Mouse (Mus musculus) forebrain, embryonic 15.5 days (tissue): ENCODE results near the gene Fbxo17. TPM values are rescaled to one million over a fixed set of nuclear protein-coding genes. Genes with fewer than 3 reads are reported as not detected.
"Not testable (repeated sequence)": the region's sequence is repeated elsewhere in the genome, so short reads cannot be mapped to it uniquely, and the experiment has no call there.

Experiments used
- ATAC-seq: fragments of 200-750 bp; cut with Nextera tagmentation; replicated peaks from 2 replicates; pipeline ENCODE4 v1.8.0; 2017; ENCODE audit warnings: mild to moderate bottlenecking, moderate TSS enrichment, moderate library complexity
- H3K27ac ChIP-seq: fragments of 300-500 bp; sonication (generic); replicated peaks from 2 replicates; pipeline ENCODE4 v1.5.1; 2015; ENCODE audit warnings: mild to moderate bottlenecking, inconsistent platforms
- H3K27me3 ChIP-seq: fragments of 300-500 bp; sonication (generic); 2 replicates; pipeline ENCODE4 v1.6.1; 2015; ENCODE audit warnings: inconsistent platforms
- H3K36me3 ChIP-seq: fragments of 300-500 bp; sonication (generic); 2 replicates; pipeline ENCODE4 v1.6.1; 2015; ENCODE audit warnings: mild to moderate bottlenecking, inconsistent platforms
- H3K4me1 ChIP-seq: fragments of 300-500 bp; sonication (generic); 2 replicates; pipeline ENCODE4 v1.6.1; 2015; ENCODE audit warnings: inconsistent platforms
- H3K4me2 ChIP-seq: fragments of 300-500 bp; sonication (generic); replicated peaks from 2 replicates; pipeline ENCODE4 v1.6.1; 2015; ENCODE audit warnings: mild to moderate bottlenecking, inconsistent platforms
- H3K4me3 ChIP-seq: fragments of 300-500 bp; sonication (generic); 2 replicates; pipeline ENCODE4 v1.5.1; 2015; ENCODE audit warnings: mild to moderate bottlenecking, inconsistent platforms
- H3K9ac ChIP-seq: fragments of 300-500 bp; sonication (generic); replicated peaks from 2 replicates; pipeline ENCODE4 v1.6.1; 2015; ENCODE audit warnings: mild to moderate bottlenecking, inconsistent platforms
- H3K9me3 ChIP-seq: fragments of 300-500 bp; sonication (generic); 2 replicates; pipeline ENCODE4 v1.6.1; 2016; ENCODE audit warnings: inconsistent platforms
- WGBS: fragments of 180-500 bp; shearing (Covaris S2); methylation state at CpG from one replicate; pipeline ENCODE4 v1.1.7; 2015; ENCODE audit warnings: mixed read lengths; 5-methylcytosine and 5-hydroxymethylcytosine counted together
- polyA plus RNA-seq: library from polyadenylated mRNA; unstranded; fragments of >200 nt; fragmentation: Nextera tagmentation; extraction: Ambion mirVana; gene quantifications from 2 replicates; pipeline ENCODE4 v1.2.1, GENCODE M21; 2015

Fbxo17 gene
- polyA plus RNA-seq, 1 experiment from 2014 or later = 3.3 TPM

DNA sequence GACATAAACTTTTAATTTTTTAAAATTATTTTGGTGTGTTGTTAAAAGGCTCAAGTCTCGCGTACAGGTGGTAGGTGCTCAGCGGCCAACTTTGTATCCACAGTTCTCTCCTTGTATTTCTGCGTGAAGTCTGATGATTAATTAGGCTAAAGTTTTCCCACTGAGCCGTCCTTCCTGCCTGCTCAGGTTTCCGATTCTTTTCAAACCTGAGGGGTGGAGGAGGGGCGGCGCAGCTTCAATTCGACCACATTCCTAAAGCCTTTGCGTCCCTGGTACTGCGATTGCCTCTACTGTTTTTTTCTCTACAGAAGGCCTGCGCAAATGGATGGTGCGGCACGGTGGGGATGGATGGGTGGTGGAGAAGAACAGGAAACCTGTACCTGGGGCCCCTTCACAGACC is 22.2 kb upstream of the Fbxo17 start:
- Histone ChIP-seq H3K27ac (no peak overlapping the region), H3K9ac (no peak overlapping the region), H3K4me1 (peaks cover 12% of the 10 kb centered on the region), H3K36me3 (no peaks in the 10 kb centered on the region), H3K9me3 (no peaks in the 10 kb centered on the region), H3K4me2 (no peak overlapping the region; the same call in 1 of the 2 replicates), H3K4me3 (no peak overlapping the region), H3K27me3 (peaks cover 15% of the 10 kb centered on the region)
- 4% methylated on average over 14 of the region's 14 CpGs for WGBS
- no peak for ATAC-seq

- 44% methylated on average over 8 of the region's 8 CpGs for WGBS
- no peak overlapping the region for H3K4me3 ChIP-seq
- peaks cover 12% of the 10 kb centered on the region for H3K4me1 ChIP-seq
- peaks cover 15% of the 10 kb centered on the region for H3K27me3 ChIP-seq
- H3K27ac ChIP-seq = no peak overlapping the region
- no peaks in the 10 kb centered on the region for H3K9me3 ChIP-seq
- ATAC-seq = no peak
- no peaks in the 10 kb centered on the region for H3K36me3 ChIP-seq
- no peak overlapping the region for H3K9ac ChIP-seq
- no peak overlapping the region for H3K4me2 ChIP-seq
These were observed 21.6 kb upstream of the Fbxo17 start for GRCm38 (mm10) chr7:28694966-28695511.

- Histone ChIP-seq H3K9me3 (no peaks in the 10 kb centered on the region), H3K27ac (no peak overlapping the region), H3K4me2 (no peak overlapping the region), H3K4me1 (peaks cover 12% of the 10 kb centered on the region), H3K27me3 (peaks cover 15% of the 10 kb centered on the region), H3K36me3 (no peaks in the 10 kb centered on the region), H3K4me3 (no peak overlapping the region), H3K9ac (no peak overlapping the region)
- WGBS = 95% methylated on average over 11 of the region's 11 CpGs
- no peak for ATAC-seq
These were observed 19.3 kb upstream of the Fbxo17 start for GRCm38 (mm10) chr7:28697277-28697676.

DNA sequence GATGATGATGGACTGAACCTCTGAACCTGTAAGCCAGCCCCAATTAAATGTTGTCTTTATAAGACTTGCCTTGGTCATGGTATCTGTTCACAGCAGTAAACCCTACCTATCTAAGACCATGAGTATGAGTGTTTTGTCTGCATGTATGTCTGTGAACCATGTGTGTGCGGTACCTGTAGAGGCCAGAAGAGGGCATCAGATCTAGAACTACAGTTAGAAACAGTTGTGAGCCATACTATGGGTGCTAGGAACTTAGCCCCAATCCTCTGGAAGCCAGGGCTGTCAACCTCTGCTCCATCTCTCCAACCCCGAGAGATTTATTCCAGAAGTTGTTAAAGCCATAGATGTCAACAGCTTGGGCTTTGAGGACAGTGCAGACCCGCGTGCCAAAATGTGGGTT is 16.3 kb upstream of the Fbxo17 start:
- H3K27ac ChIP-seq = no peak overlapping the region

DNA sequence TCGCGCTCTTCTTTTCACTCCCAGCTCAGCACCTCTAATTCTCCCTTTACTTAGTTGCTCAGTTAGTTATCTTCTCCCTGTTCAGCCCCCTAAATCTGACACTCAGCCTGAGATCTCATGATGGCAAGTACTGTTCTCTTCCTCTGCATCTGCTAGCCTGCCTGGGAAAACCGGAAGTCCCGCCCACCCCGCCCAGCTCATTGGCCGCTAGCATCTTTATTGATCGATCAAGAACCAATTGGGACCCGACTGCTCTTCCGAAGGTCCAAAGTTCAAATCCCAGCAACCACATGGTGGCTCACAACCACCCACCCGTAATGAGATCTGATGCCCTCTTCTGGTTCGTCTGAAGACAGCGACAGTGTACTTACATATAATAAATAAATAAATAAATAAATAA is 15.3 kb upstream of the Fbxo17 start:
- not testable (repeated sequence) for ATAC-seq

More for the DNA sequence above, 16.3 kb upstream of the Fbxo17 start:
- Histone ChIP-seq H3K9me3 (no peaks in the 10 kb centered on the region), H3K4me2 (no peak overlapping the region), H3K9ac (no peak overlapping the region), H3K27me3 (no peaks in the 10 kb centered on the region), H3K36me3 (no peaks in the 10 kb centered on the region), H3K4me3 (no peak overlapping the region), H3K4me1 (no peaks in the 10 kb centered on the region)
- WGBS = 95% methylated on average over 4 of the region's 4 CpGs
- no peak for ATAC-seq

GRCm38 (mm10) chr7:28702601-28703143 is 13.9 kb upstream of the Fbxo17 start:
- Histone ChIP-seq H3K27me3 (no peaks in the 10 kb centered on the region), H3K27ac (no peak overlapping the region), H3K4me3 (no peak overlapping the region), H3K9me3 (no peaks in the 10 kb centered on the region), H3K36me3 (no peaks in the 10 kb centered on the region), H3K4me1 (no peaks in the 10 kb centered on the region), H3K4me2 (no peak overlapping the region), H3K9ac (no peak overlapping the region)
- no peak for ATAC-seq
- 79% methylated on average over 9 of the region's 9 CpGs for WGBS

More for the DNA sequence above, 15.3 kb upstream of the Fbxo17 start:
- H3K9me3 ChIP-seq, H3K4me3 ChIP-seq, H3K4me2 ChIP-seq, H3K27me3 ChIP-seq, H3K4me1 ChIP-seq, H3K27ac ChIP-seq, H3K36me3 ChIP-seq, H3K9ac ChIP-seq: not testable (repeated sequence)
- WGBS = 94% methylated on average over 12 of the region's 12 CpGs

DNA sequence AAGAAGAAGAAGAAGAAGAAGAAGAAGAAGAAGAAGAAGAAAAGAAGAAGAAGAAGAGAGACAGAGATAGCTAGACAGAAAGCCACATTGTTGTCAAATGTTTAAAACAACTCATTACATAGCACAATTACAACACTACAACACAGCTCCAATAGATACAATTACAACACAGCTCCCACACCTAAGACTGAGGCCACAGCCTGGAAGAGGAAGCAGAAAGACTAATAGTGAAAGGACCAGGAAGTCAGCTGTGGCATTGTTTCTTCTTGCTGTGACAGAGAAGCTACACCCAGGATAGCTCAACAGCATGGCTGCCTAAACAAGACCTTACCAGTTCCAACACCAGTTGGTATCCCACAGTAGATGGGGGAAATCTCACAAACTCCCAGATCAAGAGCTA is 7.2 kb upstream of the Fbxo17 start:
- Histone ChIP-seq H3K27me3 (no peaks in the 10 kb centered on the region), H3K9ac (no peak overlapping the region), H3K4me2 (no peak overlapping the region), H3K36me3 (no peaks in the 10 kb centered on the region), H3K9me3 (no peaks in the 10 kb centered on the region), H3K27ac (no peak overlapping the region), H3K4me1 (no peaks in the 10 kb centered on the region), H3K4me3 (no peak overlapping the region)
- no peak for ATAC-seq

GRCm38 (mm10) chr7:28710962-28711361 is 5.6 kb upstream of the Fbxo17 start:
- ATAC-seq = no peak
- Histone ChIP-seq H3K9me3 (no peaks in the 10 kb centered on the region), H3K27ac (no peak overlapping the region), H3K4me3 (no peak overlapping the region), H3K4me1 (no peaks in the 10 kb centered on the region), H3K9ac (no peak overlapping the region), H3K4me2 (no peak overlapping the region), H3K36me3 (no peaks in the 10 kb centered on the region), H3K27me3 (no peaks in the 10 kb centered on the region)
- 64% methylated on average over 3 of the region's 3 CpGs for WGBS

- H3K4me1 ChIP-seq = peaks cover 5% of the 10 kb centered on the region; the same call in 1 of the 2 replicates
- no peak overlapping the region for H3K4me3 ChIP-seq
- H3K4me2 ChIP-seq = no peak overlapping the region
- H3K36me3 ChIP-seq = no peaks in the 10 kb centered on the region
- no peak overlapping the region for H3K9ac ChIP-seq
- no peaks in the 10 kb centered on the region for H3K27me3 ChIP-seq
- H3K27ac ChIP-seq = no peak overlapping the region
- no peaks in the 10 kb centered on the region for H3K9me3 ChIP-seq
- no peak for ATAC-seq
- 82% methylated on average over 5 of the region's 5 CpGs for WGBS
These were observed 1.9 kb upstream of the Fbxo17 start for GRCm38 (mm10) chr7:28714667-28715066.

DNA sequence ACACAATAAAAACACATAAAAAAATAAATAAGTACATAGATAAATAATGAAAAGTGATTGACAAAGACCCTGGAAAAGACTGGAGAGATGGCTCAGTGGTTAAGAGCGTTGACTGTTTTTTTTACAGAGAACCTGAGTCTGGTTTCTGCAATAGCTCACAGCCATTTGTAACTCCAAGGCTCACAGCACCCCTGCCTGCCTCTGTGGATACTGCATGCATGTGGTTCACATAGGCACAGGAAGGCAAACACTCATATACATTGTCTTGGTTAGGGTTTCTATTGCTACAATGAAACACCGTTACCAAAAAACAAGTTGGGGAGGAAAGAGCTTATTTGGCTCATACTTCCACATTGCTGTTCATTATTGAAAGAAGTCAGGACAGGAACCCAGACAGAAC is 1.0 kb upstream of the Fbxo17 start:
- H3K4me2 ChIP-seq = no peak overlapping the region
- 94% methylated on average over 2 of the region's 2 CpGs for WGBS
- no peaks in the 10 kb centered on the region for H3K36me3 ChIP-seq
- H3K9ac ChIP-seq = no peak overlapping the region
- peaks cover 5% of the 10 kb centered on the region; the same call in 1 of the 2 replicates for H3K4me1 ChIP-seq
- no peaks in the 10 kb centered on the region for H3K27me3 ChIP-seq
- no peak for ATAC-seq
- no peak overlapping the region for H3K27ac ChIP-seq
- no peak overlapping the region for H3K4me3 ChIP-seq
- no peaks in the 10 kb centered on the region for H3K9me3 ChIP-seq

DNA sequence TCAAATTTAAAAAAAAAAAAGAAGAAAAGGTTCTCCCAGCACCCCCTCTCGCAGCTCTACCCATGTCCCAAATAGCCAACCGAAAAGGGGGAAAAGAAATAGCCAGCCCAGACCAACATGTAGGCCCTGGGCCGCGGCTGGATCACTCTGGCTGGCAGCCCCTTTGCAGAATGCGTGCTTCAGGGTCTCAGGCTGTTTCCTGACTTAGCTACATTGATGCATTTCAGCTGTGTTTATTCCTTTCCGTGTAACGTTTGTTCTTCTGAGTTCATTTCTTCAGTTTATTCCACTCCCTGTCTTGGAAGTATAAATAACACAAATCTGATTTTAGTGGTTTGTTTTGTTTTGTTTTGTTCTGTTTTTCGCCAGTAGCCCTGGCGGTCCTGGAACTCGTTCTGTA is 1.1 kb downstream of the Fbxo17 start:
- no peaks in the 10 kb centered on the region for H3K27me3 ChIP-seq
- ATAC-seq = no peak
- H3K36me3 ChIP-seq = no peaks in the 10 kb centered on the region
- H3K4me2 ChIP-seq = no peak overlapping the region
- H3K4me3 ChIP-seq = no peak overlapping the region
- no peak overlapping the region for H3K27ac ChIP-seq
- no peak overlapping the region for H3K9ac ChIP-seq
- H3K4me1 ChIP-seq = peaks cover 5% of the 10 kb centered on the region; the same call in 1 of the 2 replicates
- WGBS = 90% methylated on average over 10 of the region's 10 CpGs
- H3K9me3 ChIP-seq = no peaks in the 10 kb centered on the region

- no peak for ATAC-seq
- H3K36me3 ChIP-seq = no peaks in the 10 kb centered on the region
- 70% methylated on average over 4 of the region's 4 CpGs for WGBS
These were observed 2.6 kb downstream of the Fbxo17 start for GRCm38 (mm10) chr7:28719159-28719558.

GRCm38 (mm10) chr7:28719650-28720049 is 3.0 kb downstream of the Fbxo17 start:
- 90% methylated on average over 2 of the region's 2 CpGs for whole genome bisulfite sequencing
- peaks cover 5% of the 10 kb centered on the region; the same call in 1 of the 2 replicates for H3K4me1 ChIP-seq
- H3K9me3 ChIP-seq = no peaks in the 10 kb centered on the region
- H3K4me2 ChIP-seq = no peak overlapping the region
- no peaks in the 10 kb centered on the region for H3K36me3 ChIP-seq
- no peak overlapping the region for H3K27ac ChIP-seq
- no peak overlapping the region for H3K4me3 ChIP-seq
- no peak overlapping the region for H3K9ac ChIP-seq
- H3K27me3 ChIP-seq = no peaks in the 10 kb centered on the region
- ATAC-seq = no peak

More at GRCm38 (mm10) chr7:28719159-28719558, 2.6 kb downstream of the Fbxo17 start:
- H3K9ac ChIP-seq = no peak overlapping the region
- H3K4me3 ChIP-seq = no peak overlapping the region
- no peak overlapping the region for H3K27ac ChIP-seq
- no peaks in the 10 kb centered on the region for H3K27me3 ChIP-seq
- H3K4me2 ChIP-seq = no peak overlapping the region
- peaks cover 5% of the 10 kb centered on the region; the same call in 1 of the 2 replicates for H3K4me1 ChIP-seq
- H3K9me3 ChIP-seq = no peaks in the 10 kb centered on the region
